9 mouse cellular contexts compared by ENCODE assay signal in genomic region chr17:64685216-64685903, GRCm38 (mm10).
A peak's percentile ranks its signal among the peaks of the same experiment; 100 is the strongest.
DNase-seq lines count a peak whose midpoint lies in the region; ATAC-seq lines count a peak whose summit lies in the region.
"Had no signal": no experiment of that assay in that cellular context is flagged by ENCODE, and none has a peak within 500 bp of the region (broad histone marks: within the 10 kb centered on the region; RNA-seq: fewer than 3 reads in every experiment).

No protein-coding gene starts in this region.

- no peak overlapping the region for H3K4me2 ChIP-seq in midbrain, embryonic 15.5 days
- no peak overlapping the region for H3K4me2 ChIP-seq in hindbrain, embryonic 13.5 days
- H3K4me2 ChIP-seq: forebrain, embryonic 12.5 days had no signal

- intact Hi-C loops in left cerebral cortex, postnatal 4 days (cut with DNase I), result no loop called here
- intact Hi-C loops in heart, postnatal 36 days (cut with DNase I), result no loop called here

- H3K36me3 ChIP-seq in midbrain, embryonic 15.5 days (replicated peaks), result no peaks in the 10 kb centered on the region
- peaks cover 12% of the 10 kb centered on the region for H3K36me3 ChIP-seq in hindbrain, embryonic 13.5 days

- peak; percentile 89 for DNase-seq in left cerebral cortex, postnatal 4 days
- no peak for DNase-seq in left cerebral cortex, adult 11 months (ENCODE audit: low spot score)
- DNase-seq in cerebellum, adult 9-11 months, result peak; percentile 45
- peak; percentile 57 to 61 for DNase-seq in heart, postnatal 36 days
- DNase-seq in ovary, postnatal 14 days (ENCODE audit: low spot score), result peak; percentile 18
- no peak for DNase-seq in yolk sac, embryonic 10.5 days (ENCODE audit: low spot score)

- 91% methylated on average over 6 of the region's 6 CpGs for WGBS in midbrain, embryonic 15.5 days
- WGBS in hindbrain, embryonic 13.5 days, result 91% methylated on average over 6 of the region's 6 CpGs

- H3K4me3 ChIP-seq in midbrain, embryonic 15.5 days, result no peak overlapping the region
- no peak overlapping the region for H3K4me3 ChIP-seq in hindbrain, embryonic 13.5 days
- H3K4me3 ChIP-seq: forebrain, embryonic 12.5 days had no signal

- H3K9me3 ChIP-seq in midbrain, embryonic 15.5 days, result no peaks in the 10 kb centered on the region
- H3K9me3 ChIP-seq in hindbrain, embryonic 13.5 days, result 0 out of 2 replicates have a peak, but pooled peaks cover 4% of the 10 kb centered on the region
- H3K9me3 ChIP-seq: forebrain, embryonic 12.5 days had no signal

- no peak overlapping the region for H3K9ac ChIP-seq in midbrain, embryonic 15.5 days
- no peak overlapping the region for H3K9ac ChIP-seq in hindbrain, embryonic 13.5 days
- H3K9ac ChIP-seq: forebrain, embryonic 12.5 days had no signal

- H3K4me1 ChIP-seq in midbrain, embryonic 15.5 days, result no peaks in the 10 kb centered on the region
- H3K4me1 ChIP-seq in hindbrain, embryonic 13.5 days (replicated peaks), result no peaks in the 10 kb centered on the region
- H3K4me1 ChIP-seq: forebrain, embryonic 12.5 days had no signal

- no peaks in the 10 kb centered on the region for H3K27me3 ChIP-seq in midbrain, embryonic 15.5 days (replicated peaks)
- H3K27me3 ChIP-seq in hindbrain, embryonic 13.5 days, result no peaks in the 10 kb centered on the region
- H3K27me3 ChIP-seq: forebrain, embryonic 12.5 days had no signal

- no peak overlapping the region for H3K27ac ChIP-seq in midbrain, embryonic 15.5 days
- H3K27ac ChIP-seq in hindbrain, embryonic 13.5 days, result no peak overlapping the region
- H3K27ac ChIP-seq: forebrain, embryonic 12.5 days had no signal

- no peak for ATAC-seq in midbrain, embryonic 15.5 days (replicated peaks)
- ATAC-seq in hindbrain, embryonic 13.5 days (ENCODE audit: low FRiP score), result no peak

Comparison
In these comparisons a context has a peak if more than half of its experiments do, and no peak if none do; other contexts are left out.
1. DNase-seq: peak in left cerebral cortex, postnatal 4 days (single experiment), cerebellum, adult 9-11 months (single experiment), heart, postnatal 36 days (2 of 2) and ovary, postnatal 14 days (single experiment); none in left cerebral cortex, adult 11 months (single experiment) and yolk sac, embryonic 10.5 days (single experiment).